Mouse (Mus musculus) liver, adult 2 months (tissue): ENCODE measurements around the gene Dyx1c1. TPM values are rescaled to one million over a fixed set of nuclear protein-coding genes. Genes with fewer than 3 reads are reported as not detected.

Experiments
- DNase-seq: peaks from one replicate; pipeline ENCODE4 v3.0.0-alpha.2; 2011; ENCODE audit warnings: low read depth, low spot score; ENCODE audit errors: extremely low read depth
- H3K27ac ChIP-seq: fragments of 200-500 bp; replicated peaks from 2 replicates; pipeline ENCODE4 v1.5.1; 2012; ENCODE audit warnings: low read depth, mild to moderate bottlenecking, control low read depth, inconsistent platforms, low read length; ENCODE audit not compliant: insufficient read depth
- H3K27me3 ChIP-seq: fragments of 200-500 bp; 2 replicates; pipeline ENCODE4 v1.6.1; 2012; ENCODE audit warnings: mild to moderate bottlenecking, moderate library complexity, low read length, inconsistent platforms; ENCODE audit not compliant: control insufficient read depth, insufficient read depth
- H3K36me3 ChIP-seq: fragments of 200-500 bp; 2 replicates; pipeline ENCODE4 v1.6.1; 2012; ENCODE audit warnings: low read length, inconsistent platforms; ENCODE audit not compliant: control insufficient read depth, insufficient read depth
- H3K4me1 ChIP-seq: fragments of 200-500 bp; 2 replicates; pipeline ENCODE4 v1.6.1; 2011; ENCODE audit warnings: low read length; ENCODE audit not compliant: control insufficient read depth, insufficient read depth
- H3K4me3 ChIP-seq: fragments of 200-500 bp; 2 replicates; pipeline ENCODE4 v1.5.1; 2011; ENCODE audit warnings: low read depth, mild to moderate bottlenecking, control low read depth, low read length, moderate library complexity; ENCODE audit not compliant: insufficient read depth
- H3K79me2 ChIP-seq: fragments of 200-500 bp; 2 replicates; pipeline ENCODE4 v1.6.1; 2012; ENCODE audit warnings: inconsistent platforms, mild to moderate bottlenecking, low read length, moderate library complexity; ENCODE audit not compliant: control insufficient read depth, insufficient read depth
- H3K9ac ChIP-seq: fragments of 200-500 bp; 2 replicates; pipeline ENCODE4 v1.6.1; 2012; ENCODE audit warnings: low read depth, mild to moderate bottlenecking, control low read depth, inconsistent platforms, low read length
- CTCF ChIP-seq: fragments of 200-500 bp; IDR thresholded peaks from 2 replicates; pipeline ENCODE4 v1.5.1; 2011; ENCODE audit warnings: low read depth, low read length, control low read depth
- POLR2A ChIP-seq: fragments of 200-500 bp; IDR thresholded peaks from 2 replicates; pipeline ENCODE4 v1.6.1; 2011; ENCODE audit warnings: low read length, control low read depth; ENCODE audit not compliant: insufficient read depth; ENCODE audit errors: extremely low read depth
- WGBS: fragments of 180-500 bp; shearing (Covaris S2); methylation state at CpG from one replicate; pipeline ENCODE4 v1.1.7; 2018; 5-methylcytosine and 5-hydroxymethylcytosine counted together
- polyA plus RNA-seq: library from polyadenylated mRNA; depleted of rRNA; stranded (reverse); fragments of >200 nt; gene quantifications from 2 replicates; pipeline ENCODE4 v1.2.3, GENCODE M21; 2012
- total RNA-seq: library from RNA; depleted of rRNA; stranded (reverse); fragments of >200 nt; gene quantifications from 2 replicates; pipeline ENCODE4 v1.2.3, GENCODE M21; 2014

Gene Dyx1c1
- total and polyA plus RNA-seq, 2 experiments: 0.09 to 0.24 TPM

DNA sequence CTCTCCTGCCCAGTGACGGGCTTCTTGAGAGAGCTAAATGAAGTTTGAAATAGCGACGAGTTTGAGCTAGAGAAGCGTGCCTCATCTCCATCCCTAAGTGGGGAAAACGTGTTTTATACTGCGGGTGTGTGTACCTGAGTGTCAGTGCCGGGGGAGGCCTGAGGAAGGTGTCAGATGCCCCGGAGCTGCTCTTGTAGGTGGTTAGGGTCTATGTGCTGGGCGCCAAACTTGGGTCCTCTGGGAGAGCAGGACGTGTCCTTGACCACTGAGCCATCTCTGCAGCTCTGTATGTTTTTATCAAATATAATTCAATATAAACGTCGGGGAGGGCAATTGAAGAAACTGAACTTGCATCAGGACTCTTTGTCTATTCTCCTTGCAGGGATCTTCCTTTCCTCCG is 14.3 kb upstream of the Dyx1c1 start:
- H3K27me3 ChIP-seq: no peaks in the 10 kb centered on the region
- no peak overlapping the region for H3K4me3 ChIP-seq
- H3K9ac ChIP-seq: no peak overlapping the region
- no peaks in the 10 kb centered on the region for H3K4me1 ChIP-seq
- no peak overlapping the region for H3K27ac ChIP-seq
- no peak for DNase-seq
- H3K36me3 ChIP-seq: no peaks in the 10 kb centered on the region
- H3K79me2 ChIP-seq: no peaks in the 10 kb centered on the region
- WGBS: 93% methylated on average over 13 of the region's 13 CpGs
- TF ChIP-seq CTCF: no peak
- no peak for TF ChIP-seq POLR2A

- no peaks in the 10 kb centered on the region for H3K4me1 ChIP-seq
- no peak overlapping the region for H3K9ac ChIP-seq
- H3K36me3 ChIP-seq: no peaks in the 10 kb centered on the region
- 93% methylated on average over 1 of the region's 1 CpGs for WGBS
- H3K27ac ChIP-seq: no peak overlapping the region
- no peak overlapping the region for H3K4me3 ChIP-seq
- no peak for DNase-seq
- no peaks in the 10 kb centered on the region for H3K79me2 ChIP-seq
- H3K27me3 ChIP-seq: no peaks in the 10 kb centered on the region
- TF ChIP-seq POLR2A: no peak
- TF ChIP-seq CTCF: no peak
Measured at GRCm38 (mm10) chr9:72947010-72947409, 11.6 kb upstream of the Dyx1c1 start.

- TF ChIP-seq POLR2A: no peak
- no peak for TF ChIP-seq CTCF
- no peaks in the 10 kb centered on the region for H3K4me1 ChIP-seq
- no peaks in the 10 kb centered on the region for H3K27me3 ChIP-seq
- H3K4me3 ChIP-seq: no peak overlapping the region
- DNase-seq: no peak
- H3K9ac ChIP-seq: no peak overlapping the region
- H3K79me2 ChIP-seq: no peaks in the 10 kb centered on the region
- H3K36me3 ChIP-seq: no peaks in the 10 kb centered on the region
- no peak overlapping the region for H3K27ac ChIP-seq
- 79% methylated on average over 7 of the region's 7 CpGs for WGBS
Measured at GRCm38 (mm10) chr9:72949572-72949971, 9.0 kb upstream of the Dyx1c1 start.

DNA sequence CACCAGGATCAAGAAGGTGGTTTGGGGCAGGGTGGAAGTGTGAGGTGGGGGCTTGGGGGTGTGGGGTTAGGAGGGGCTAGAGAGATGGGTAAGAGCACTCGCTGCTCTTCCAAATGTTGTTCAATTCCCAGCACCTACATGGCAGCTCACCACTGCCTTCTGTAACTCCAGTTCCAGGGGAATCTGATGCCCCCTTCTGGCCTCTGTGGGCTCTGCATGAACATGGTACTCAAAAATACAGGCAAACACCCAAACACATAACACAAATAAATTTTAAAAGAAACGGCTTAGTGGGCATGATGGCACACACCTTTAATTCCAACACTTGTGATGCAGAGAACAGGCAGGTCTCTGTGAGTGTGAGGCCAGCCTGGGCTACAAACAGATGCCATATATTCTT is 3.8 kb upstream of the Dyx1c1 start:
- Histone ChIP-seq H3K79me2 (no peaks in the 10 kb centered on the region), H3K27ac (no peak overlapping the region), H3K27me3 (no peaks in the 10 kb centered on the region), H3K4me3 (no peak overlapping the region), H3K36me3 (no peaks in the 10 kb centered on the region), H3K9ac (no peak overlapping the region), H3K4me1 (no peaks in the 10 kb centered on the region; the same call in 1 of the 2 replicates)
- TF ChIP-seq POLR2A (no peak), CTCF (peak; percentile 51)
- 68% methylated on average over 2 of the region's 2 CpGs for WGBS
- peak; percentile 9 for DNase-seq

DNA sequence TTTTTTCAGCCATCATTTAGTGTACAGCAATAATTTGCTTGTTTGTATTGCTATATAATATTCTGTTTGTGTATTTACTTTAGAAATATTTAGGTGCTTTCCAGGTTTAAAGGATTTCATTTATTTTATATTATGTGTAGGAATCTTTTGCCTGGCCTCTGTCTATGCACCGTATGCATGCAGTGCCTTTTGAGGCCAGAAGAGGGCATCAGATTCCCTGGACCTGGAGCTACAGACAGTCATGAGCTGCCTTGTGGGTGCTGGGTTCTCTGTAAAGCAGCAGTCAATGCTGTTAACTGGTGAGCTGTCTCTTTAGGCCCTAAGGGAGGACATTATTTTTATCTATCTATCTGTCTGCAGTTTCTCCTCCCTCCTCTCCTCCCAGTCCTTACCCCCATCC is 3.0 kb upstream of the Dyx1c1 start:
- H3K27ac ChIP-seq: no peak overlapping the region

GRCm38 (mm10) chr9:72961346-72961745 is 2.8 kb downstream of the Dyx1c1 start:
- 72% methylated on average over 8 of the region's 8 CpGs for WGBS
- no peak for TF ChIP-seq CTCF
- no peak for TF ChIP-seq POLR2A

More for the DNA sequence above, 3.0 kb upstream of the Dyx1c1 start:
- Histone ChIP-seq H3K27me3 (no peaks in the 10 kb centered on the region), H3K9ac (no peak overlapping the region), H3K79me2 (no peaks in the 10 kb centered on the region), H3K36me3 (no peaks in the 10 kb centered on the region), H3K4me3 (no peak overlapping the region), H3K4me1 (no peaks in the 10 kb centered on the region; the same call in 1 of the 2 replicates)
- TF ChIP-seq CTCF (peak; percentile 78), POLR2A (no peak)
- WGBS: 36% methylated on average over 1 of the region's 1 CpGs
- peak; percentile 28 for DNase-seq

More at GRCm38 (mm10) chr9:72961346-72961745, 2.8 kb downstream of the Dyx1c1 start:
- no peak overlapping the region for H3K9ac ChIP-seq
- no peak overlapping the region for H3K27ac ChIP-seq
- no peaks in the 10 kb centered on the region for H3K27me3 ChIP-seq
- H3K4me1 ChIP-seq: no peaks in the 10 kb centered on the region; the same call in 1 of the 2 replicates
- H3K79me2 ChIP-seq: no peaks in the 10 kb centered on the region
- no peaks in the 10 kb centered on the region for H3K36me3 ChIP-seq
- no peak overlapping the region for H3K4me3 ChIP-seq
- no peak for DNase-seq
